Mouse (Mus musculus): ENCODE data around the gene Tle6.

Gene Tle6

DNA sequence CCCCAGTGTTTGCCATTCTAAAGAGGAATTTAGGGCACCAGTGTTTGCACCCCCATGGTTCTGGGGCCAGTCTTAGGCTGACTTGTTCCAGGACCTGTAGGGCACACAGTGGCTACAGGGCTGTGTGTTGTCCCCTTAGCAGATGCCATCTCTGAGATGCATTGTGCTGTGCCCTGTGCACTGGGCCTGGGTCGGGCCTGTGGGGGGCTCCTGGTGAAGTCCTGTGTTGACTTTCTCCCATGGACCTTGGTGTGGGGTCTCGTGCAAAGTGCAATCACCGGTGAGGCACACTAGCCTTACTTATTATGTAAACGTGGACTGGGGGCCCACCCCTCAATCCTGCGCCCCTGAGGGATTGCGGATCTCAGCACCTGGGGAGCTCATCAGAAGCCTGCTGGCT, 38.5 kb downstream of the Tle6 start:
- DNase-seq (ENCODE audit: low spot score): no peak

DNA sequence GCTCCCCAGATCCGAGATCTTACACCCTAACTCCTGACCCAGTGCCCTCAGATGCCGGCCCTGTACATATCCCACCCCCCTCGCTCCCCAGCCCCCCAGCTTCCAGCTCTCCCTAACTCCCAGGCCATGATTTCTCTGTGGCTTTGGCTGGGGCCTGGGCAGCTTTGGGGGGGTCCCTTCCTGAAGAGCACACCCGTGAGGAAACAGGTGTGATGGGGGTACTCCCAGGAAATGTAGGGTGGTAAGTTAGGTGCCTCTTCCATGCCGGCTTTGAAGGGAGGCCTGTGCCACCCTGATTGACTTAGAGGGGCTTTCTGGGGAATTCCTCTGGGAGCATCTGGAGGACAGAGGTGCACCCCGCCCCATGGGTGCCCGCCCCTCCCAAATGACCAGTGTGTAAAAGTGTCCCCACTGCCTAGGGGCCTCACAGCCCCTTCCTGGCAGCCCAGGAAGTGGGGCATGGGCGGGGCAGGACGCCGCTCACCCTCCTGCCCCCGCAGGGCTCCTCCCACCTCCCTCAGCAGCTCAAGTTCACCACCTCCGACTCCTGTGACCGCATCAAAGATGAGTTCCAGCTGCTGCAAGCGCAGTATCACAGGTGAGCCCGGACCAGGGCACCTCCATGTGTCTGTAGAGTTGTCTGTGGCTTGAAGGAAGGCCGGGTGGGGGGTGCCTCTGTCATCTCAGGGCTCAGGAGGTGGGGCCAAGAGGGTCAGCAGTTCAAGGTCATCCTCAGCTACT, 40.0 kb downstream of the Tle6 start:
- peak; percentile 29 for DNase-seq (ENCODE audit: low spot score)

DNA sequence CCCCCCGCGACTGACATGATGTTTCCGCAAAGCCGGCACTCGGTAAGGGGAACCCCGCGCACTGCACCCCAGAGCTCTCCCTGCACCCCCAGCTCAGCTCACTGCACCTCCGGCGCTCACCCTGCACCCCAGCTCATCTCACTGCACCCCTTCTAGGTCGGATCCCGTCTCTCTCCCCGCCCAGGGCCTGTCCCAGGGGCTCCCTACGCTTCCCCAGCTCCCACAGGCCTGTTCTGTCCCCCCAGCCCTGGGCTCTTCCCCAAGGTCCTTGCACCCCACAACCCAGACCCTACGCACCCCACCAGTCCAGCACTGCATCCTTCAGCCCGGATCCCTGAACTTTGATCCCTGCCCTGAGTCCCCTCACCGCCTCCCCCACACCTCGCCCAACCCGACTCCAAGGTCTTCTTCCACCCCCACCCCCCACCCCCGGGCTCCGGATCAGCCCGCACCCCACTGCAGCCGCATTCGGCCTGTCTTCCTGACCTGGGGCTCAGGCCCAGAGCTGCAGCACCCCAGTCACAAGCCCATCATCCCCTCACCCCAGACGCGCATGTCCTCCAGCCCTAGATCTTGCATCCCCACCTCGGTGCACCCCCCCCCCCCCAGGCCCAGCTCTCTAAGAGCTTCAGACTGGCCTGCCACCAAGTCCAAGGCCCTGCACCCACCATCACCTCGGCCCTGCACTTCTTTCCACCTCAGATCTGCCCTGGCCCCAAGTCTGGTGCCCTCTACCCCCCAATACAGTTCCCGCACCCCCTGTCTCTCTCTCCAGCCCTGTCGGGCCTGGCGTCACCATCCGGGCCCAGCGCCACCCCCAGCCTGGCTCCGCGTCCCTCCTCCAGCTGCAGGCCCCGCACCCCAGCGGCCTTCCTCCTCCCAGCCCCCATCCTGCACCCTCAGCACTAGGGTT, 41.0 kb downstream of the Tle6 start:
- peak; percentile 44 for DNase-seq (ENCODE audit: low spot score)

DNA sequence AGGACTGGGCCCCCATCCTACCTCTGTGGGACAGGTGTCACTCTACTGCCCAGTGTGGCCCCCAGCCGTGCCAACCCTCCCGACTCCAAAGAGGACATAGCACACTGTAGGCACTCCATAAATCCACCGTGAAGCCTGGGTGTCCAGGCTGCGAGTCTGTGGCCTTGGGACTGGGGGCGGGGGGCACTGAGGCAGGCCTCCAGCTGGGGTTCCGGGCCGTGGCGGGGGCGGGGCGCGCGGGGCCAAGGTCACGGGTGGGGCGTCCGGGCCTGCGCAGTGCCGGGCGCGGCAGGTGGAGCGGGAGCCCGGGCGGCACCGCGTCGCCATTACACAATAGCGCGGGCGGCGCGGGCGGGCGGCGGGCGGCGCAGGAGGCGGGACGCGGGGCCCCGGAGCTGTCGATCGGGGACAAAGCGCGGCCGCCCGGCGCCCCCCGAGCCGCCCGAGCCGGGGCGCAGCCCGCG, 41.7 kb downstream of the Tle6 start, which contains the start of gene Aes:
Aes (plus strand) TSS at position 326 of the 464 bp plus-strand sequence.
- DNase-seq (ENCODE audit: low spot score): peak; percentile 58

DNA sequence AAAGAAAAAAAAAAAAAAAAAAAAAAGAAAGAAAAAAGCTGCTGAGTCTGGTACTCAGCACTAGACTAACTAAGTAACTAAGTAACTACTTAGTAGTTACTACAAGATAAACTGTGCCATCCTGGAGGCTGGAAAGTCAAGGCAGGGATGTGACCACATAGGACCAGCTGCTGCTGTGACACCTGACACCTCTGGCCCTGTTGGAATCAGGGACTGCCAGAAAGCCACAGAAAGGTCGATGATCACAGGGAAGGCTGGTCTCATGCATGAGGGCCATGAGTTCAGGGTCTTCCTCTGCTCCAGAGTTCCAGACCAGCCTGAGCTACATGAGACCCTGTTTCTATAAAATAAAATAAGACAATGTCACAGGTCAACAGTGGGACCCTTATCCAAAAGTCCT, 43.4 kb downstream of the Tle6 start:
- DNase-seq (ENCODE audit: low spot score): no peak

DNA sequence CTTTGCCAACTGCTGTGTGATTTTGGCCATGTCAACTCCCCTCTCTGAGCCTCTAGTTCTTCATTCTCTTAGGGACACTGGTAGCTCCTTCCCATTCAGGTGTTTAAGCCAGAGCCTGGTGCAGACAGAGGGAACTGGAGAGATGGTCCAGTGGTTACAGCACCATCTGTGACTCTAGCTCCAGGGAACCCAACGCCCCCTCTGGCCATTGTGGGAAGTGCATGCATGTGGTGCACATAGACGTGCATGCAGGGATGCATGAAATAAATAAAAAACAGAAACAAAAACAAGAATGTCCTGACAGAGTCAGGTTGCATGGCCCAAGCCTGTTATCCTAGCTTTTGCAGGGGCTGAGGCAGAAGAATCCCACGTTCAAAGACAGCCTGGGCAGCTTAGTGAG, 44.6 kb downstream of the Tle6 start:
- DNase-seq (ENCODE audit: low spot score): no peak

DNA sequence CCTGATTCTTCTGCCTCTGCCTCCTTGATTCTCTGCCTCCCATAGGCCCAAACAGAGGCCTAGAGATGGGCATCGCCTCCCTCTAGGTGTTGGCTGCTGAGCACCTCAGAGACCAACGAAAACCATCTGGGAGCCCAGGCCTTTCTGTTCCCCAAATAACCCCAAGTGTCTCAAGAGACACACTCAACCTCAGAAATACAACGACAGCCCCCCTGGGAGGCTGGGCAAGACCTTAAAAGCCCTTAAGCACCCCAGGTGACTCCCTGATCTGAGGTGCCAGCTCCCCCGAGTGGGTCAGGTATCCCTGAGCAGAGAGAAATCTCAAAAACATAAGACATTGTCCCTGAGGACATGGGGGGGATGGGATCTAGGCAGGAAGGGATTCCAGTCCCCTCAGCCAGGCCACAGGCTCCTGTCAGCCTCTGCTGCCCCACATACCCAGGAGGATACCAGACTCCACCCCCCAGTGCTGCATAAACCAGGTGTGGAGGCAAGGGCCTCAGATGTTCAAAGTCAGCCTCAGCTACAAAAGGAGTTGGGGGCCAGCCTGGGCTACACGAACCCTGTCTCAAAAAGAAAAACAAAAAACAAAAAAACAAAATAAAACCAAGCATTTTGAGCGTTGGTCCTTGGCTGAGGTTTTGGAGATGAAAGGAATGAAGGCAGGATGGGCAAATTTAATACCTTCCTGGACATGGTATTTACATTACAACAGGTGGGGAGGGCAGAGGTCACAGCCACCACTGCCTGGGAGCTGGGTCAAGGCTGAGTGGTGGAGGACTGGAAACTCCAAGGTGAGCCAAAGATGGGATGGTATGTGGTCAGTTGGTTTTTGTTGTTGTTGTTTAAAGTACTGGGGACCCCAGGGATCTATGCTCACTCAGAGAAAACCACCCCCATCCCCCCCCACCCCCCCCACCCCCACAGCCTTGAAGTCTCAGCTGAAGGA, 46.8 kb downstream of the Tle6 start:
- no peak for DNase-seq (ENCODE audit: low spot score)

DNA sequence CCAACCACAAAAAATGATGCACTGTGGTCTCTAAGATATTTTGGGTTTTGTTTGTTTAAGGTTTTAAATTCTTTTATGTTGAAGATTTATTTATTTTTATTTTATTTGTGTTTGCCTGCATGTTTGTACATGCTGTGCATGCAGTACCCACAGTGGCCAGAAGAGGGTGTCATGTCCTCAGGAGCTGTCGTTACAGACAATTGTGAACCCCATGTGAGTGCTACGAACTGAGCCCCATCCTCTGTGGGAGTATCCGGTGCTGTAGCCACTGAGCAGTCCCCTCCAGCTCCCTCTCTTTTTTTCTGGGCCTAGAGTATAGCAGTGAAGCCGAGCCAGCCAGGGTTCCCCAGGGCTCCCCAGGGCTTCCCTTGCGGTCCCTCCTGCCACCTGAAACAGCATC, 47.6 kb downstream of the Tle6 start:
- peak; percentile 44 for DNase-seq (ENCODE audit: low spot score)

DNA sequence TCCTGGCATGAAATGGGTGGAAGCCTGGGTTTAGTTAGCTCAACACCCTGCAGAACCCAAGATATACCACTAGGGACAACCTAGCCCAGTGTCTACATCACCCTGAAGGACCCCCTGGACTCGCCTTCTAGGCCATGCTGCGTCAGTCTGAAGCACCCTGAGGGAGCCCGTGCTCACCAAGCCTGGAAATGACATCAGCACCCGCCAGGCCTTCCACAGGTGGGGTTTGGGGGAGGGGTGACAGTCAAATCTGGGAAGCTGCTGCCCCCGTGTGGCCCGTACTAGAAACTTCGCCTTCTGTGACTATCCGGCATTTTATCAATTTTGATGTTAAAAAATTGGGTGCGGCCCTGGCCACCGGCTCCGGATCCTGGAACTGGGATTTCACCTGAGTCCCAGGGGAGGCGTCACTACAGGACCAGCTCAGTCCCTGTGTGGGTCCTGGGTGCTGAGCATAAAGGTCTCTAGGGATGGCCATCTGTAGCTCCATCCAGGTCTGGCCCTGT, 49.2 kb downstream of the Tle6 start:
- DNase-seq (ENCODE audit: low spot score): peak; percentile 81

DNA sequence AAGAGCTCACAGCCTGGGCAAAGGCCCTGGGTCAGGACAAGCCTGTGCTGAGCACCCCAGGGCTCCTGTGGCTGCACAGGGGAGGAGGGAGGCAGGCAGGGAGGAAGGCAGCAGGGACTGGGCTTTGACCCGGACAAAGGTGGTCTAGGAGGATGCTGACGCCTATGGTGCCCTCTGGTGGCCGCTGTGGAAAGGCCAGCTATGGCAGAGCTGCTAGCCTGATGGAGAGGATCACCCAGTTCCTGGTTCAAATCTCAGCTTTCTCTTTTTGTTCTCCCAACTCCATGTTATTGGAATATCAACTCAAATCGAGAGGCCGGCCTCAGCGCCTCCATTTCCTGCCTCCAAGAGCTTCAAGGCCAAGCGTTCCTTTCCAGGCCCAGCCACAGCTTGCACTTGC, 50.6 kb downstream of the Tle6 start:
- peak; percentile 84 for DNase-seq (ENCODE audit: low spot score)

DNA sequence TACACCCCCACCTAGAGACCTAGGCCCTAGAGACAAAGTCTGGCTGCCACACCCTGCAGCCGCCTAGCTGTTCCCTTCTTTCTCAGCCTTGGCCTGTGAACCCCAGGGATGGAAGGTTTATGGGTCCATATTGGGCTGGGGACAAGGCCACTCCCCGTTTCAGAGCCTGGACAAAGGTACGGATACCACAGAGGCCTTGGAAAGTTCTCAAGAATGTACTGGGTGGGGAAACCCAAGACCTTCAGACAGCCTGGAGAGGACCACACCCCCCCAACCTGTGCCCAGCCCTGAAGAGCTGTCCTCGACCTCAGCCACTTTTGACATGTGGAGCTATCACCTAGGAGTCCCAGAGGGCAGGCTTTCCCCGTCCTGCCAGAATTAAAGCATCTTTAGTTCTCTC, 51.9 kb downstream of the Tle6 start:
- DNase-seq (ENCODE audit: low spot score): no peak

DNA sequence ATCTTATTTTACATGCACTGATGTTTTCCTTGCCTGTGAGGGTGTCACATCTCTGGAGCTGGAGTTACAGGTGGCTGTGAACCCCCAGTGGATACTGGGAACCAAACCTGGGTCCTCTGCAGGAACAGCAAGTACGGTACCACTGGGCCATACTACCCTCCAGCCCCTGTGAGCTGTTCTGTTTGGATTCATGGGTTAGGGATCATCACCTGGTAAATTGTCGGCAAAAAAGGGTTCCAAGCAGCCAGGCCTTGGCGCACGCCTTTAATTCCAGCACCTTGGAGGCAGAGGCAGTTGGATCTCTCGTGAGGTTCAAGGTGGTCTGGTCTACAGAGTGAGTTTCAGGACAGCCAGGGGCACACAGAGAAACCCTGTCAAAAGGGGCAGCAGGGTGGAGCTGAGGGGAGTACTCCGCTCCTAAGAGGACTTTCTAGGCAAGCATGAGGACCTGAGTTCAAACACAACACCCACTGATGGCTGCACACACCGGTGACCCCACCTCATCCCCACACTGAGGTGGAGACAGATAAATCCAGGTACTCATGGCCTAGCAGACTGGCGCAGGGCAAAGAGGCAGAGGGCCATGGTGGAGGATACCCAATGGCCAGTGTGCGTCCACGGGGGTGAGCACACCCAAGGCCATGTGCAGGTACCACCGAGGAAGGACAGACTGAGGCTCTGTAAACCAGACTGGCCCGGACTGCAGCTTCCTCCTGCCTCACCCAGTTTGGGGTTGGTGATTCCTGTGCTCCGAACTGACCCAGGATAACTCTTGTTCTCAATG, 53.9 kb downstream of the Tle6 start:
- DNase-seq (ENCODE audit: low spot score): no peak

DNA sequence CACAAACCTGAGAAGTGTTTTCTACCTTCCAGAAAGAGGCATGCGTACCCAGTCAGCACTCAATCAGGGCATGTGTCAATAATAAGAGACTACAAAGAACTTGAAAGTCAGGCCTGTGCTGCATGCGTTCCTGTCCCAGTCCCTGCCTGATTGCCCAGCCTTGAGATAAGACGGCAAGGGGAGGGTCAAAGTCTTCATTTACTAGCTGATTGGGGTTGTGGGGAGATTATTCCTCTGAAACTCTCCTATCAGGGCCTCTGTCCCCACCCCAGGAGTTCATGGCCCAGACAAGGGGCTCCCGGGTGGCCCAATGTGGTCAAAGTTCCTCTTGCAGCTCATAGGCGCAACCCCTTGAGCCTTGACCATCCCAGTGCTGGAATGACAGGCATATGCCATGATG, 54.5 kb downstream of the Tle6 start:
- DNase-seq (ENCODE audit: low spot score): no peak

DNA sequence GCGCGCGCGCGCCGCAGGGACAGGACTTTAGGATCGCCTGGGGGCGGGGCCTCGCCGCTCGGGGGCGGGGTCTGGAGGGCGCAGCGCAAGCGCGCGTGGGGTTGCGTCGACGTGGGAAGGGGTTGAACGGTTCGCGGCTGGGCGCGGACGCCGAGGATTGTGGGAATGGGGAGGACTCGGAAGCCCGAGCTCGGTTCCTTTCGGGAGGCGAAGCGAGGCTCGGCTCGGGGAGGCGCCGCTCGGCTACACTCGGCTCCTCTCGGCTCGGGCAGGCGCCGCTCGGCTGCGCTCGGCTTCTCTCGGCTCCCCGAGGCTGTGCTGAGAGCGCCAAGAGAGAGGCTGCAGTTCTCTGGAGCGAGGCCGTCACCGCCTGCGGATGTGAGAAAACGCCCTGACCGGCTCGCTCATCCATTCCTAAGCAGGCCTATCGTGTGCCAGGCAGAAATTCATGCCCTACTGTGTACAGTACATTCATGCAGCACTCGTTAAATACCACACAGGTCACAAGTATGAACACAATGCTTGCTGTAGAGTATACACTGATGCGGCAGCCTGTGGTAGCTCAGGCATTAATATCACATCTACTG, 55.6 kb downstream of the Tle6 start, which contains the start of gene Gna11:
Gna11 (minus strand) TSS at position 30 of the 587 bp plus-strand sequence.
- peak; percentile 99 for DNase-seq (ENCODE audit: low spot score)

DNA sequence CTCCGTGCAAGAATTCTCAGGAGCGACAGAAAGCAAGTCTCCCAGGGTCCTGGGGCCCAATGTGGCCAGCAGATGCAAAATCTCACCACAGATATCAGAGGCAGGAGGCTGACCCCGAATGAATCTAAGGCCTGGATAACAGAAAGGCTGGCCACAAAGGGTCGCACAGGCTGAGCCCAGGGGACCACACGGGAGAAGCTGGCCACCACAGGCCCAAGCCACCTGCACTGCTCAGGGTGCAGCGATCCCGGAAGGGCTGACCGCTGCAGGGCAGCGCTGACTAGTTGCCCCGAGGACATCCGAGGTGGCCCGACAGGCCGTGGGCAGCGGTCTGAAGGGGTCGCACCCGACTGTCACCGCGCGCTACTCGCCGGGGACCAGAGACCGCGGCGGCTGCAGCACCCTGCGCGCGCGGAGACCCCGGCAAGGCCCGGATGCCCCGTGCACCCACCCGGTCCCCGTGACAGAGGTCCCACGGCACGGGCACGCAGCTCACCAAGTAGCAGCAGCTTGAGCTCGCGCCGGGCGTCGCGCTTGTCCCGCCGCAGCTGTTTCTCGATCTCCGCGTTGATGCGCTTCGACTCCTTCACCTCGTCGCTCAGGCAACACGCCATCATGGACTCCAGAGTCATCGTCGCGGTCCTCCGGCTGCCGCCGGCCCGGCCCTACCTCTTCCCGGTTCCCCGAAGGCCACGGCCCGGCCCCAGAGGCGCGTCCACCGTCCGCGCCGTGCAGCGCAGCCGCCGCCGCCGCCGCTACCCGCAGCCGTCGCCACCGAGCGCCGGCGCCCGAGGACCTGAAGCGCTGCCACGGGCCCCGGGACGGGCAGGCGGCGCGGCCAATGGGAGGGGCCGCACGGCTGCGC, 56.3 kb downstream of the Tle6 start:
- peak; percentile 29 for DNase-seq (ENCODE audit: low spot score)

DNA sequence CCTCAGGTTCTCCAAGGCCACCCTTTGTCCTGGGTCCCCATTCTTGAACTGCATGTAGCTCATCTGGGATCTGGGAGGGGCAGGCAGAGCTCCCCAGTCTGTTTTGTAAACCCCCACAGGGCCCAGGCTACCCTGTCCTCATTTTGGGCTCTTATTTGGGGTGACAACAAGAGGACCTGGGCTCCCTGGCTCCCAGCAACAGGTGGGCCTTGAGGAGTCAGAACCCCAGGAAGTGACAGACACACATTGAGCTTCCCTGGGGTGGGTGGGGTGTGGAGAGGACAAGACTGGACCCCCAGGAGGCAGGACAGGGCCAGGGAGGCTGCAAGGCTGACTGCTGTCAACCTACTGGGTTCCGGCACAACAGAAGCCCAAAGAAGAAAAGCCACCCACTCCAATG, 57.2 kb downstream of the Tle6 start:
- DNase-seq (ENCODE audit: low spot score): no peak

DNA sequence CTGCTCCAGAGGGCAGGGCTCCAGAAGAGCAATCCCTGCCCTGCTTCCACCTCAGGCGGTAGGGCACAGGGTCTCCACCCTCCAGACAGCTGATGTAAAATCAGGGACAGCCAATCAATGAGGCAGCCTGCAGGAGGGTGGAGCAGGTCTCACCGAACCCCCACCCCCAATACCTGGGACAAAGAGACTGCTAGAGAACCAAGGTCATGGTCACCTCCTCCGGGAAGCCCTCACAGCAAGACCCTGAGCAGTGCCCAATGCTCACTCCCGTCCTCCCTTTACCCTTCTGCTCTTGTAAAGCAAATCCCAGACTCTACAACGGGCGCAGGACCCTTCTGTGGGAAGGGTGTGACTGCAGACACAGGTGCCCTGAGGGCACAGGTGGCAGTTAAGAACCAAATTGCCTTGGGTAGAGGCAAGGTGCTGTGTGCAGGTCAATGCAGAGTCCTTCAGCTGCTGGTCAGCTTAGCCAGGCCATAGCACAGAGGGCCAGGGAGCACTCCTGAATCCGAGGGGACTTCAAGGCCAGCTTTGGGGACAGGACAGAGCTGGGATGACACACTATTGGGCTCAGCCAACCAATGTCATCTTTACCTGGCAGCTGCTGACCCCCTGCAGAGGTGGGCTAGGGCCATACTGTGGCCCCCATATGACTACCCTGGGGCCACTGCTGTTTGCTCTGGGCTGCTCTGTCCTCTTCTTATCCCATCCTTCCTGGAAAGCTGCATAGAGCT, 58.0 kb downstream of the Tle6 start:
- no peak for DNase-seq (ENCODE audit: low spot score)

DNA sequence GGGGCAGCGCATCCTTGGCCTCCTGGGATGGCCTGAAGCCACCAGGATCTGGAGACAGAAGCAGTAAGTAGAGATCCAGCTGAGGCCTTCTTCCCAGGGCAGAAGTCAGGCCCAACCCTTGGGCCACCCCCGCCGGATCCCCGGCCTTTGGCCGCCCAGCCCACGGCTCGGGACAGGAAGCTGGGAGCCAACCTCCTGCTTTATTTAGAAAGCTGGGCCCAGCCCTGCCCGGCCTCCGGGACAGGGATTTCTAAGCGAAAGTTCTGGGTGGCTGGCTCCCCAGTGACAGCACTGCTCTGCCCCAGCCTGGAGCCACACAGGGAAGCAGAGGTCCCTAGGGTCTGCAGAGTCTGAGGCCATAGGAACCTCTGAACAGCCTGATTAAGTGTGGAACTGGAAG, 59.1 kb downstream of the Tle6 start:
- no peak for DNase-seq (ENCODE audit: low spot score)

DNA sequence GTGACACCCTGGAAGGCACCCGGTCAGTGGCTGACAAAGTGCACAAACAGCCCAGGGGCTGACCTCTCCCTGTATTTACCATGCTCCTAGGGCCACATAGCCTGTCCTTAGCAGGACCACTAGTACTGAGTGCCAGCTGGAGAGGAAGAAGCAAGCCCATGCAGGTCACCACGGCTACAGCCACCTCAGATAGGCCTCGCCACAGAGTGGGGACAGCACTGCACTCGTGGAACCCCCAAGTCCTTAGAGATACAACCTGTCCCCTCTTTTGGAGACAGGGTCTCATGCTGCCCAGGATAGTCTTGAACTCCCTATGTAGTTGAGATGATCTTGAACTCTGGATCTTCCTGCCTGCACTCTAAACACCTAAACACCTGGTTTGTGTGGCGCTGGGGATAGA, 59.5 kb downstream of the Tle6 start:
- no peak for DNase-seq (ENCODE audit: low spot score)

Data from retina, embryonic 14.5 days (tissue).